Mouse (Mus musculus): ENCODE measurements around the gene Fam219a. TPM values are rescaled to one million over a fixed set of nuclear protein-coding genes. Genes with fewer than 3 reads are reported as not detected.

Fam219a gene
- total RNA-seq (2023): 9.9 to 18.5 TPM (median 12.2 TPM) in 4 replicates

DNA sequence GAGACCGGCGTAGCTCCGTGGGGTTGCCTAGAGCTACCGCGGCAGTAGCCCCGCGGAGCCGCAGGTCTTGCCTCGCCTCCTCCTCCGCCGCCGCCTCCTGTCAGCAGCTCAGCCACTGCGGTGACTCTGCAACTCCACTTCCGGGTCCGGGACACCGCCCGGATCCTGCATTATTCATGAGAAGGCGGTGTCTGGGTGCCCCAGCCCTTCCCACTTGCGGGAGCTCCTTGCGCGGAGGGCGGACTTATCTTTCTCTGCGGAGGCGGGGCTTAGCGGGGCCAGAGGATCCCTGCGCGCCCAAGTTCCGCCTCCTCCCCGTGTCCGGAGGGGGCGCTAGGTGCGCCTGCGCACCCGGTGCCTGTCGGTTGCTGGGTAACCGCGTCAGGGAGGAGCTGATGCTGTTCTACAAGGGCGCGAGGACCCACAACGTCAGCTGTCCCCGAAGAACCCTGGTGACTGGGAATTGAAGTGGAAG lies at the start of gene Fam219a, which contains the start of gene Dnaic1:
Gene Fam219a (minus strand): TSS at position 128 of the 475 bp plus-strand sequence.
Gene Dnaic1 (plus strand): TSS at position 365 of the 475 bp plus-strand sequence.

DNA sequence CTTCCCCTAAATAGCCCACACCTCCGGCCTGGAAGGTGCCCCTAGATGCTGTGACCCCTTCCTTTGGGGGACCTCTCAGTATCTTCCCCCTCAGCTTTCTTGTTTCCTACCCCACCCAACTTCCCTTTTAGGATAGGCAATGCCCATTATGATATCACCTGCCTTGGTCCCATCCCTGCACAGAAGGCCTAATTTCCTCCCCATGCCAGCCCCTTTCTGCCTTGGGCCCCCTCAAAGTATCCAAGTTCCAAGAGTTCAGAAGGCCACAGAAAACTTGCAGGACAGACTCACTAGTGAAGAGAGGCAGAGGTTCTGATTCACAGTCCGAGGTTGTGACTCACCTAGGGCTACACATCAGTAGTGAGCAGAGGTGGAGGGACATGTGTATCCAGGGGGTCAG lies 52.1 kb downstream of the Fam219a start, which contains the start of gene 1110017D15Rik:
Gene 1110017D15Rik (minus strand): TSS at position 101 of the 400 bp plus-strand sequence.

DNA sequence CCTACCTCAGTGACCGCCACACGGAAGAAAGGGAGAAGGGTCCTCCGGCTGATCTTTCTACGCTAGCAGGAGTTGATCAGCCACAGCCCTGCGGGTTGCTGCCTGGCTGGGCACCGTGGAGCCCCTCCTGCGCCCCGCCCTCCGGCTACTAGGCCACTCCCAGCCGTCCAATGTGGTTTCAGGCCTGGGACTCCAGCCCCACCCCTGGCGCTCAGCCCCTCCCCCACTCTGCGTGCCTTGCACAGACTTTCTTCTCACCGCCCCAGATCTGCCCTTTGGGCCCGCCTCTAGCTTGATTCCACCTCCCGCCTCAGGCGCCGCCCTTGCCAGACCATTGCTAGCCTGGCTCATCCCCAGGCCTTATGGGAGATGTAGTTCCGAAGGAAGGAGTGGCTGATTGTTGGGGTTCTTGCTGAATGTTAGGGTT lies 66.3 kb downstream of the Fam219a start, which contains the start of gene AI464131:
Gene AI464131 (minus strand): TSS at position 91 of the 427 bp plus-strand sequence.

Other genes with a start within 250 kb of the Fam219a start
- gene Ubap1, start 220.5 kb downstream of the Fam219a start, total RNA-seq (2023): 46.5 to 52.3 TPM (median 48.7 TPM) in 4 replicates
- 3.6 to 4.0 TPM (median 3.9 TPM) in 4 replicates for gene Kif24, start 104.7 kb downstream of the Fam219a start, total RNA-seq (2023)
- gene Nudt2, start 104.4 kb downstream of the Fam219a start, total RNA-seq (2023): 3.8 to 7.8 TPM (median 5.5 TPM) in 4 replicates
- gene AI464131, start 66.5 kb downstream of the Fam219a start, total RNA-seq (2023): 0.13 TPM in 1 of 4 replicates, not detected in the others
- gene 1110017D15Rik, start 52.2 kb downstream of the Fam219a start, total RNA-seq (2023): not detected in 4 replicates
- not detected in 4 replicates for gene Dnaic1, start 237 bp upstream of the Fam219a start, total RNA-seq (2023)
- gene Enho, start 70.8 kb upstream of the Fam219a start, total RNA-seq (2023): not detected in 4 replicates
- 0.91 TPM in 1 of 4 replicates, not detected in the others for gene Cntfr, start 127.6 kb upstream of the Fam219a start, total RNA-seq (2023)
- gene Il11ra1, start 130.5 kb upstream of the Fam219a start, total RNA-seq (2023): 11.5 to 22.2 TPM (median 15.4 TPM) in 4 replicates
- 26.3 to 37.7 TPM (median 33.0 TPM) in 4 replicates for gene Rpp25l, start 144.0 kb upstream of the Fam219a start, total RNA-seq (2023)
- 59.8 to 70.4 TPM (median 62.9 TPM) in 4 replicates for gene Dctn3, start 153.6 kb upstream of the Fam219a start, total RNA-seq (2023)
- not detected in 4 replicates for gene Arid3c, start 161.6 kb upstream of the Fam219a start, total RNA-seq (2023)
- 47.7 to 60.8 TPM (median 56.0 TPM) in 4 replicates for gene Galt, start 185.7 kb upstream of the Fam219a start, total RNA-seq (2023)
- gene Sigmar1, start 186.6 kb upstream of the Fam219a start, total RNA-seq (2023): 18.1 to 24.9 TPM (median 18.9 TPM) in 4 replicates
- gene Ccl27a, start 204.7 kb upstream of the Fam219a start, total RNA-seq (2023): 11.6 to 19.3 TPM (median 15.5 TPM) in 4 replicates

All from B cell, adult 62 days (primary cell).